Mouse (Mus musculus) heart, embryonic 14.5 days (tissue): Measurements from ENCODE around the gene Itpr3. TPM values are rescaled to one million over a fixed set of nuclear protein-coding genes. Genes with fewer than 3 reads are reported as not detected.

Experiments
- ATAC-seq: fragments of 200-750 bp; cut with Nextera tagmentation; 2 replicates; pipeline ENCODE4 v1.8.0; 2017; ENCODE audit warnings: low read depth, moderate TSS enrichment; ENCODE audit not compliant: insufficient number of reproducible peaks, insufficient read depth, low FRiP score
- H3K27ac ChIP-seq, 2 experiments: fragments of 200-500 bp in 1 of 2; fragments of 300-500 bp in 1 of 2; sonication (generic) in 1 of 2; replicated peaks in 1 of 2; 2 replicates each; pipeline ENCODE4 v1.5.1; 2012 to 2014; ENCODE audit warnings: low read depth in 2 of 2, low read length in 2 of 2, control low read depth in 1 of 2, mild to moderate bottlenecking in 1 of 2, mixed read lengths in 1 of 2; ENCODE audit not compliant: control insufficient read depth in 1 of 2, insufficient read depth in 1 of 2
- H3K27me3 ChIP-seq: fragments of 300-500 bp; sonication (generic); 2 replicates; pipeline ENCODE4 v1.6.1; 2014; ENCODE audit warnings: mild to moderate bottlenecking, low read length, control low read depth; ENCODE audit not compliant: control insufficient read depth, insufficient read depth
- H3K36me3 ChIP-seq: fragments of 300-500 bp; sonication (generic); 2 replicates; pipeline ENCODE4 v1.6.1; 2014; ENCODE audit warnings: mild to moderate bottlenecking, control low read depth, low read length, mixed read lengths; ENCODE audit not compliant: control insufficient read depth, insufficient read depth
- H3K4me1 ChIP-seq, 2 experiments: fragments of 200-500 bp in 1 of 2; fragments of 300-500 bp in 1 of 2; sonication (generic) in 1 of 2; 2 replicates each; pipeline ENCODE4 v1.6.1; 2012 to 2014; ENCODE audit warnings: low read length in 2 of 2, control low read depth in 1 of 2, mixed read lengths in 1 of 2; ENCODE audit not compliant: control insufficient read depth in 2 of 2, insufficient read depth in 2 of 2
- H3K4me2 ChIP-seq: fragments of 300-500 bp; sonication (generic); 2 replicates; pipeline ENCODE4 v1.6.1; 2014; ENCODE audit warnings: mild to moderate bottlenecking, low read length
- H3K4me3 ChIP-seq, 2 experiments: fragments of 200-500 bp in 1 of 2; fragments of 300-500 bp in 1 of 2; sonication (generic) in 1 of 2; 2 replicates each; pipeline ENCODE4 v1.5.1; 2012 to 2014; ENCODE audit warnings: low read length in 2 of 2, mild to moderate bottlenecking in 2 of 2, control low read depth in 1 of 2, low read depth in 1 of 2, moderate library complexity in 1 of 2; ENCODE audit not compliant: control insufficient read depth in 1 of 2, insufficient read depth in 1 of 2
- H3K9ac ChIP-seq: fragments of 300-500 bp; sonication (generic); 2 replicates; pipeline ENCODE4 v1.6.1; 2014; ENCODE audit warnings: mild to moderate bottlenecking, low read length
- H3K9me3 ChIP-seq: fragments of 300-500 bp; sonication (generic); 2 replicates; pipeline ENCODE4 v1.6.1; 2016; ENCODE audit warnings: low read length, control low read depth; ENCODE audit not compliant: control insufficient read depth
- WGBS: fragments of 180-500 bp; shearing (Covaris S2); extraction: QIAGEN DNeasy Blood & Tissue Kit; methylation state at CpG from one replicate; pipeline ENCODE4 v1.1.7; 2014; 5-methylcytosine and 5-hydroxymethylcytosine counted together
- polyA plus RNA-seq: library from polyadenylated mRNA; unstranded; fragments of >200 nt; fragmentation: Nextera tagmentation; extraction: Ambion mirVana; gene quantifications from 2 replicates; pipeline ENCODE4 v1.2.1, GENCODE M21; 2014

Gene Itpr3
- polyA plus RNA-seq, 1 experiment from 2014 or later, result 1.7 TPM

DNA sequence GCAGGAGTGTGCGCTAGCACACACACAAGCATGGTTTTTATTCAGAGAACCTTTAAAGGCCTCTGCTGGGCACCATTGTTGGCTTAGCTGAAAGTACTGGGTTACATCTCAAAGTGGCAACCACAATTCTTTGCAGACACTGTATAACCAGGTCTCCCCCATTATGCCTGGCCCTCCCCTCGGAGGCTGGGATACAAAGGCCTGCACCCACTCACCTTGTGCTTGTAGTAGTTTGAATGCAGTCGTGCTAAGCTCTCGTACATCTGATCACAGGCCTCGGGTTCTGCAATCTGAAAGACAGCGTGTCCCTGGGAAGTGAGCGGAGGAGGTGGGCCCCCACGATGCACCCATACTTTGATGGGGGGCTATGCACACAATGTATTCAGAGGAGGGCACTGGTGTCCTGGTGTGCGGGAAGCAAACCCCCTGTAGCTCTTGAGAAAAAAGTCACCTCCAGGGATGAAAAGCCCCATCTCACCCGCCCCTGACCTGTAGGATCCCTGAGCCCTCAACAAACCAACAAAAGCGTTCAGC, 68.6 kb downstream of the Itpr3 start:
- Histone ChIP-seq H3K4me3 (no peak overlapping the region), H3K4me1 (peaks cover 0 to 12% of the 10 kb centered on the region in 2 experiments; a peak in 3 of 4 replicates), H3K9ac (no peak overlapping the region), H3K27me3 (no peaks in the 10 kb centered on the region), H3K36me3 (peaks cover 55% of the 10 kb centered on the region), H3K9me3 (no peaks in the 10 kb centered on the region), H3K27ac (no peak overlapping the region), H3K4me2 (no peak overlapping the region)
- WGBS, result 86% methylated on average over 11 of the region's 11 CpGs
- ATAC-seq, result no peak

DNA sequence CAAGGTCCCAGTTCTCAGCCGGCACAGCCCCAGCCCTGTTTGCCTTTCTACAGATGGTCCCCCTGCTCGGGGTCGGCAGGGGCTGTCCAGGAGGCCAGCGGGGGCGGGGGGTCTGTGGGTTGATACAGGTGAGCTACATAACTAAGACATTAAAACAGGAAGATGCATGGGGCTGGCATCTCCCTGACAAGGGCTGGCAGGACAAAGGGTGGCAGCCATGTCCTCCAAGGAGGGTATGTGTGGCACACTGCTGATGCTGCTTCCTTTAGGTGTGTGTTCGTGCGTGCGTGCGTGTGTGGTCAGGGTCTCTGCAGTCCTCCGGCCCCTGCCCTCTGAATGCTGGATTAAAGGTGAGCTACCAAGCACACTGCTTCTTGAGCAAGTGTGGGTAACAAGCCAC, 69.9 kb downstream of the Itpr3 start:
- 83% methylated on average over 10 of the region's 10 CpGs for WGBS

DNA sequence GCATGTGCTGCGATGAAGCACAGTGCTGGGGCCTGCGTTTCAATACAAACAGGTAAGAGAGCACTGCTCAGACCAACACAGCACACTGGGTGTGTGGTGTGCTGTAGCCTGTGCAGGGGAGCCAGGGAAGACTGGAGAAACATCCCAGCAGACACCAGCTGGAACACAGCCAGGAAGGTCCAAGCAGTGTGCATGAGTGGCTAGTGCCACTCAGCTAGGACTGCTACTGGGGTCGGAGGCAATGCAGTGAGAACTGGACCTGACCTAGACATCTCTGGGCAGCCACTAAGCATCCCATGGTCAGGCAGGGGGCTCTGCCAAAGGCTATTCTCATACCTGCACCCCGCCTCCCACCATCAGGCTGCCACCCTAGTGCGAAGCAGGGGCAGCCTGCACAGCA, 71.1 kb downstream of the Itpr3 start:
- 81% methylated on average over 5 of the region's 5 CpGs for WGBS
- Histone ChIP-seq H3K4me2 (no peak overlapping the region), H3K4me3 (no peak overlapping the region), H3K9ac (no peak overlapping the region), H3K27me3 (no peaks in the 10 kb centered on the region), H3K9me3 (no peaks in the 10 kb centered on the region), H3K4me1 (peaks cover 2 to 12% of the 10 kb centered on the region in 2 experiments), H3K27ac (no peak overlapping the region), H3K36me3 (peaks cover 36% of the 10 kb centered on the region)
- ATAC-seq, result no peak

More for the DNA sequence above, 69.9 kb downstream of the Itpr3 start:
- peaks cover 0 to 8% of the 10 kb centered on the region in 2 experiments; a peak in 2 of 4 replicates for H3K4me1 ChIP-seq
- peaks cover 48% of the 10 kb centered on the region for H3K36me3 ChIP-seq
- no peaks in the 10 kb centered on the region for H3K27me3 ChIP-seq
- no peak for ATAC-seq
- no peaks in the 10 kb centered on the region for H3K9me3 ChIP-seq
- no peak overlapping the region for H3K4me2 ChIP-seq
- H3K27ac ChIP-seq, result no peak overlapping the region
- H3K4me3 ChIP-seq, result no peak overlapping the region
- no peak overlapping the region for H3K9ac ChIP-seq

DNA sequence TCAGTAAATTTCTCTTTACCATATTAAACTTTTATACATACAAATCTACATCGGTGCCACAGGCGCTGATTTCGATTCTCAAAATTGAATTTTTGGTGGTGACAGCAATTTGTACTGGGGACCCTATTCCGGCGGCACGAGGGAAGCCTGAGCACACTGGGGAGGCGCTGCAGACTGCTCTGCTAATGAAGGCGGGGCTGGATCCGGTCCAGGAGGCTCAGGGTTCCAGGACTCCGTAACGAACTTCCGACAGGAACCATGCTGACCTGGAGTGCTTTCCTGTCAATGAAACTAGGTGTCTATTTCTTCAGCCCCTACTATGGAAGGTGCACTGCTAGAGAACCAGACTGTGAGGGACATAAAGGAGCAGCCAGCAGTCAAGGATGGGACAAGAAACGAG, 72.2 kb downstream of the Itpr3 start:
- no peak overlapping the region for H3K27ac ChIP-seq
- no peaks in the 10 kb centered on the region for H3K9me3 ChIP-seq
- ATAC-seq, result no peak
- H3K27me3 ChIP-seq, result no peaks in the 10 kb centered on the region
- H3K4me2 ChIP-seq, result no peak overlapping the region
- no peak overlapping the region for H3K9ac ChIP-seq
- H3K4me3 ChIP-seq, result no peak overlapping the region
- peaks cover 25% of the 10 kb centered on the region for H3K36me3 ChIP-seq
- 81% methylated on average over 13 of the region's 13 CpGs for WGBS
- H3K4me1 ChIP-seq, result peaks cover 7 to 13% of the 10 kb centered on the region in 2 experiments

DNA sequence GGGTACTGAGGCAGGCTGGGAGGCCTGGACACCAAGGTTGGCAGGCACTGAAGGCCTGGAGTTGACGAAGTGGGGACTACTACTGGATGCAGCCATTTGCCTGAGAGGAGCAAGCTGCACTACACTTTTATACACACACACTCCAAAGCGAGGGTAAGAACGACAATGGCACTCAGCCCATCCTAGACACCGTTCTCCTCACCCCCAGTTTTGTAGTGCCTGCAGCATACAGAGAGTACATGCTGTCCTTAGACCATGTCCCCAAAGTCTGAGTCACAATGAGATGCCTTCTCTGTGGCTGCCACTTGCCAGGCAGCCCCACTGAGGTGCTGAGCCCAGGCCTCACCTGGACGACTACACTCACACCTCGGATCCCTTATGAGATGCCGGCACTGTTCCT, 72.7 kb downstream of the Itpr3 start:
- Histone ChIP-seq H3K27ac (no peak overlapping the region), H3K4me2 (no peak overlapping the region), H3K27me3 (no peaks in the 10 kb centered on the region), H3K9ac (no peak overlapping the region), H3K9me3 (no peaks in the 10 kb centered on the region), H3K4me3 (no peak overlapping the region), H3K36me3 (peaks cover 21% of the 10 kb centered on the region), H3K4me1 (peaks cover 7 to 13% of the 10 kb centered on the region in 2 experiments)
- ATAC-seq, result no peak
- 82% methylated on average over 7 of the region's 7 CpGs for WGBS

DNA sequence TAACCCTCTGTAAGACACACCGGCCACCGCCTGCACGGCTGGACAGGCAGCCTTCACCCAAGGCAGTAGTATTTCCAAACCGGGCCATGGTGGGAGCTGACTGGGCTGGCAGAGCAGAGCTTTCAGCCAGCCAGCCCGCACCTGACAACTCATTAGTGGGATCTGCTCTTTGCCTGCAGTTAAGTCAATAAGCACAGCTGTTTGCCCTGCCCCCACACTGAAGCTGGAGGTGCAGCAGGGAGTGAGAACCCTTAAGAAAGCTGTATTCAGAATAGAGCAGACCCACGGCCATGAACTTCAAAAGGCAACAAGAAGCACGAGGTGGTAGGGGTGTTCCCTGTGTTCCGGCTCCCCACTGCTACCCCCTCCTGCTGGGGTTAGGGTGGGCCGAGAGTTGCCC, 73.1 kb downstream of the Itpr3 start:
- no peak overlapping the region for H3K9ac ChIP-seq
- ATAC-seq, result no peak
- peaks cover 17% of the 10 kb centered on the region for H3K36me3 ChIP-seq
- no peaks in the 10 kb centered on the region for H3K27me3 ChIP-seq
- H3K4me2 ChIP-seq, result no peak overlapping the region
- H3K4me3 ChIP-seq, result no peak overlapping the region
- 68% methylated on average over 9 of the region's 9 CpGs for WGBS
- no peaks in the 10 kb centered on the region for H3K9me3 ChIP-seq
- no peak overlapping the region for H3K27ac ChIP-seq
- H3K4me1 ChIP-seq, result peaks cover 7 to 13% of the 10 kb centered on the region in 2 experiments

DNA sequence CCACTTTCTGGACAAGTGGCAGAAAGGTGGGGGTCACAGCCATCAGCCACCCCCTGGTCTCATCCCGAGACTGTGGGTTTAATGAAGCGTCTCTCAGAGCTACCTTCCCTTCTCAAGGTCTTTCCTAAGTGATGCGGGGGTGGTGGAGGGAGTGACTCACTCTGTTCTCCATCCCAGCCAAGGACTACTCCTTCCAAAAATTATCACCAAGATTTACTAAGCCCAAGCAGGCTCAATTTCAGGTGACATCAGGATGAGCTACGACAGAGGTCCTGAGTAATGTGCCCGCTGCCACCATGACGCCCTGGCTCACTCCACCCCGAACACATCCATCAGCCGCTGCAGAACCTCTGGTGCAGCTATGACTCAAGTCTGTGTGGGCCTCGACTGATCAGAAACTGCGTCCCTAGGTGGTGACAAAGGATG, 74.1 kb downstream of the Itpr3 start:
- no peak for ATAC-seq
- Histone ChIP-seq H3K4me2 (no peak overlapping the region), H3K36me3 (peaks cover 10% of the 10 kb centered on the region; the same call in 1 of the 2 replicates), H3K27ac (no peak overlapping the region), H3K4me1 (peaks cover 7 to 13% of the 10 kb centered on the region in 2 experiments), H3K4me3 (no peak overlapping the region), H3K27me3 (no peaks in the 10 kb centered on the region), H3K9me3 (no peaks in the 10 kb centered on the region), H3K9ac (no peak overlapping the region)
- 88% methylated on average over 10 of the region's 10 CpGs for WGBS

DNA sequence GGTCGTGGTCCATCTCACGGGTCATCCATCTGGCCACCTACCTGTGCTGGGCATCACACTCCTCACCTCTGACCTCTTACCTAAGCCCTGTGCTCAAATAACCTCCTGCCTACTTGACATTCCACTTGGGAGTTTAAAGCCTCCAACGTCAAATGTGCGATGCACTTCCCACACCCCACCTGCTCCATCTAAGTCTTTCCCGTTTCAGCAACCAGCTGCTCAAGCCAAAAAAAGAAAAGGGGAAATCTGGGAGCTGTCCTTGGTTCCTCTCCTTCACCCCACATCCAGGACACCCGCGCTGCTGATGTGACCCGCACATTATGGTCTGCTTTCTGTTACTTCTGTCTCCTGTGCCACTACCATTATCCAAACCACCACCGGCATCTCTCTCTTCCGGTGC, 75.1 kb downstream of the Itpr3 start:
- H3K27me3 ChIP-seq, result no peaks in the 10 kb centered on the region
- H3K9me3 ChIP-seq, result 0 out of 2 replicates have a peak, but pooled peaks cover 2% of the 10 kb centered on the region
- 82% methylated on average over 10 of the region's 10 CpGs for WGBS
- H3K4me1 ChIP-seq, result peaks cover 7 to 13% of the 10 kb centered on the region in 2 experiments
- ATAC-seq, result no peak
- H3K36me3 ChIP-seq, result peaks cover 10% of the 10 kb centered on the region; the same call in 1 of the 2 replicates
- no peak overlapping the region for H3K9ac ChIP-seq
- H3K4me3 ChIP-seq, result no peak overlapping the region
- H3K4me2 ChIP-seq, result no peak overlapping the region
- no peak overlapping the region for H3K27ac ChIP-seq
